Mouse (Mus musculus) hindbrain, embryonic 14.5 days (tissue): ENCODE measurements around the gene Krt17. TPM values are rescaled to one million over a fixed set of nuclear protein-coding genes. Genes with fewer than 3 reads are reported as not detected.
"Not testable (repeated sequence)": the region's sequence is repeated elsewhere in the genome, so short reads cannot be mapped to it uniquely, and the experiment has no call there.

Experiments
- ATAC-seq: fragments of 200-750 bp; cut with Nextera tagmentation; 2 replicates; pipeline ENCODE4 v1.8.0; 2017; ENCODE audit warnings: moderate number of reproducible peaks, mild to moderate bottlenecking, moderate TSS enrichment, moderate library complexity; ENCODE audit not compliant: low FRiP score
- DNase-seq: peaks from one replicate; pipeline ENCODE4 v3.0.0-alpha.2; 2015; ENCODE audit warnings: low spot score
- H3K27ac ChIP-seq: fragments of 300-500 bp; sonication (generic); 2 replicates; pipeline ENCODE4 v1.5.1; 2014; ENCODE audit warnings: mild to moderate bottlenecking, moderate library complexity
- H3K27me3 ChIP-seq: fragments of 300-500 bp; sonication (generic); 2 replicates; pipeline ENCODE4 v1.6.1; 2014; ENCODE audit warnings: mild to moderate bottlenecking, low read length, mixed read lengths; ENCODE audit not compliant: control insufficient read depth, insufficient read depth
- H3K36me3 ChIP-seq: fragments of 300-500 bp; sonication (generic); replicated peaks from 2 replicates; pipeline ENCODE4 v1.6.1; 2014; ENCODE audit not compliant: control insufficient read depth, insufficient read depth
- H3K4me1 ChIP-seq: fragments of 300-500 bp; sonication (generic); replicated peaks from 2 replicates; pipeline ENCODE4 v1.6.1; 2014; ENCODE audit warnings: antibody characterized with exemption, low read length, mixed read lengths; ENCODE audit not compliant: control insufficient read depth, insufficient read depth
- H3K4me2 ChIP-seq: fragments of 300-500 bp; sonication (generic); replicated peaks from 2 replicates; pipeline ENCODE4 v1.6.1; 2014; ENCODE audit warnings: mild to moderate bottlenecking, moderate library complexity
- H3K4me3 ChIP-seq: fragments of 300-500 bp; sonication (generic); replicated peaks from 2 replicates; pipeline ENCODE4 v1.5.1; 2014; ENCODE audit warnings: mild to moderate bottlenecking, low read length
- H3K9ac ChIP-seq: fragments of 300-500 bp; sonication (generic); 2 replicates; pipeline ENCODE4 v1.6.1; 2014
- H3K9me3 ChIP-seq: fragments of 300-500 bp; sonication (generic); 2 replicates; pipeline ENCODE4 v1.6.1; 2016; ENCODE audit warnings: low read length; ENCODE audit not compliant: control insufficient read depth
- WGBS: fragments of 180-500 bp; shearing (Covaris S2); extraction: QIAGEN DNeasy Blood & Tissue Kit; methylation state at CpG from one replicate; pipeline ENCODE4 v1.1.7; 2014; 5-methylcytosine and 5-hydroxymethylcytosine counted together
- polyA plus RNA-seq: library from polyadenylated mRNA; unstranded; fragments of >200 nt; fragmentation: Nextera tagmentation; extraction: Ambion mirVana; gene quantifications from 2 replicates; pipeline ENCODE4 v1.2.1, GENCODE M21; 2014

Krt17 gene
- polyA plus RNA-seq, 1 experiment from 2014 or later: 0.16 TPM

GRCm38 (mm10) chr11:100248852-100249465 is 11.9 kb downstream of the Krt17 start, which contains the start of gene Krt16:
Krt16 (minus strand) TSS chr11:100248902.
- Histone ChIP-seq H3K4me1 (no peaks in the 10 kb centered on the region), H3K27me3 (no peaks in the 10 kb centered on the region), H3K9ac (no peak within 1 kb of the TSS), H3K36me3 (no peaks in the 10 kb centered on the region), H3K4me2 (no peak within 1 kb of the TSS), H3K27ac (no peak within 1 kb of the TSS), H3K9me3 (no peaks in the 10 kb centered on the region), H3K4me3 (no peak within 1 kb of the TSS)
- DNase-seq (no peak), ATAC-seq (no peak)
- 81% methylated on average over 7 of the region's 7 CpGs for WGBS

- H3K9ac ChIP-seq, H3K4me2 ChIP-seq, H3K9me3 ChIP-seq, ATAC-seq, DNase-seq, H3K27me3 ChIP-seq, H3K4me3 ChIP-seq, H3K36me3 ChIP-seq, H3K27ac ChIP-seq, H3K4me1 ChIP-seq: not testable (repeated sequence)
- 70% methylated on average over 7 of the region's 7 CpGs for WGBS
These were observed 14.4 kb downstream of the Krt17 start for GRCm38 (mm10) chr11:100246471-100246870.

- not testable (repeated sequence) for H3K27ac ChIP-seq, H3K36me3 ChIP-seq, DNase-seq, H3K4me2 ChIP-seq, H3K4me1 ChIP-seq, H3K9ac ChIP-seq, H3K4me3 ChIP-seq, H3K27me3 ChIP-seq, ATAC-seq
- 94% methylated on average over 4 of the region's 4 CpGs for WGBS
- peaks cover 10% of the 10 kb centered on the region; the same call in 1 of the 2 replicates for H3K9me3 ChIP-seq
These were observed 20.6 kb downstream of the Krt17 start for GRCm38 (mm10) chr11:100240272-100240671.

- WGBS: 61% methylated on average over 8 of the region's 8 CpGs
- Histone ChIP-seq H3K27me3 (no peaks in the 10 kb centered on the region), H3K9ac (no peak overlapping the region), H3K36me3 (no peaks in the 10 kb centered on the region), H3K4me1 (no peaks in the 10 kb centered on the region), H3K4me2 (no peak overlapping the region), H3K9me3 (peaks cover 16% of the 10 kb centered on the region), H3K4me3 (no peak overlapping the region), H3K27ac (no peak overlapping the region)
- no peak for ATAC-seq
- no peak for DNase-seq
These were observed 39.1 kb downstream of the Krt17 start for GRCm38 (mm10) chr11:100221741-100222140.

- no peak overlapping the region for H3K9ac ChIP-seq
- H3K4me2 ChIP-seq: no peak overlapping the region
- peaks cover 3% of the 10 kb centered on the region; the same call in 1 of the 2 replicates for H3K9me3 ChIP-seq
- no peaks in the 10 kb centered on the region for H3K27me3 ChIP-seq
- H3K27ac ChIP-seq: no peak overlapping the region
- H3K4me3 ChIP-seq: no peak overlapping the region
- 86% methylated on average over 4 of the region's 4 CpGs for WGBS
- ATAC-seq (no peak), DNase-seq (no peak)
- no peaks in the 10 kb centered on the region for H3K4me1 ChIP-seq
- no peaks in the 10 kb centered on the region for H3K36me3 ChIP-seq
These were observed 41.5 kb downstream of the Krt17 start for GRCm38 (mm10) chr11:100219304-100219703.

- no peak overlapping the region for H3K4me2 ChIP-seq
- DNase-seq (no peak), ATAC-seq (no peak)
- no peak overlapping the region for H3K27ac ChIP-seq
- no peaks in the 10 kb centered on the region for H3K9me3 ChIP-seq
- no peak overlapping the region for H3K4me3 ChIP-seq
- H3K9ac ChIP-seq: no peak overlapping the region
- no peaks in the 10 kb centered on the region for H3K36me3 ChIP-seq
- H3K27me3 ChIP-seq: no peaks in the 10 kb centered on the region
- 69% methylated on average over 6 of the region's 6 CpGs for WGBS
- H3K4me1 ChIP-seq: no peaks in the 10 kb centered on the region
These were observed 52.3 kb downstream of the Krt17 start for GRCm38 (mm10) chr11:100208542-100208941.

- no peaks in the 10 kb centered on the region for H3K27me3 ChIP-seq
- H3K27ac ChIP-seq: no peak within 1 kb of the TSS
- no peak within 1 kb of the TSS for H3K4me2 ChIP-seq
- H3K9me3 ChIP-seq: no peaks in the 10 kb centered on the region
- ATAC-seq (no peak), DNase-seq (no peak)
- no peak within 1 kb of the TSS for H3K4me3 ChIP-seq
- WGBS: 90% methylated on average over 8 of the region's 8 CpGs
- no peak within 1 kb of the TSS for H3K9ac ChIP-seq
- no peaks in the 10 kb centered on the region for H3K36me3 ChIP-seq
- no peaks in the 10 kb centered on the region for H3K4me1 ChIP-seq
These were observed 53.3 kb downstream of the Krt17 start, which contains the start of gene Krt14 for GRCm38 (mm10) chr11:100207498-100207897. Krt14 (minus strand) TSS chr11:100207548.

Other genes starting within 250 kb of the Krt17 start
- not detected in 2 replicates for gene Krt33a, start 244.8 kb downstream of the Krt17 start, polyA plus RNA-seq
- 0.13 TPM in 1 of 2 replicates, not detected in the other for gene Krt33b, start 231.2 kb downstream of the Krt17 start, polyA plus RNA-seq
- gene Krt34, start 219.5 kb downstream of the Krt17 start, polyA plus RNA-seq: not detected in 2 replicates
- gene Krt31, start 210.5 kb downstream of the Krt17 start, polyA plus RNA-seq: not detected in 2 replicates
- gene Krt32, start 172.8 kb downstream of the Krt17 start, polyA plus RNA-seq: not detected in 2 replicates
- not detected in 2 replicates for gene Krt35, start 164.8 kb downstream of the Krt17 start, polyA plus RNA-seq
- gene Krt36, start 155.4 kb downstream of the Krt17 start, polyA plus RNA-seq: not detected in 2 replicates
- not detected in 2 replicates for gene Krt13, start 139.5 kb downstream of the Krt17 start, polyA plus RNA-seq
- 0.15 and 0.16 TPM in 2 replicates for gene Krt15, start 125.1 kb downstream of the Krt17 start, polyA plus RNA-seq
- 0.87 and 0.90 TPM in 2 replicates for gene Krt19, start 112.4 kb downstream of the Krt17 start, polyA plus RNA-seq
- not detected in 2 replicates for gene Krt9, start 67.8 kb downstream of the Krt17 start, polyA plus RNA-seq
- 0.23 TPM in 1 of 2 replicates, not detected in the other for gene Krt14, start 53.5 kb downstream of the Krt17 start, polyA plus RNA-seq
- gene Krt16, start 12.1 kb downstream of the Krt17 start, polyA plus RNA-seq: not detected in 2 replicates
- not detected in 2 replicates for gene Krt42, start 8.8 kb upstream of the Krt17 start, polyA plus RNA-seq
- gene Eif1, start 58.9 kb upstream of the Krt17 start, polyA plus RNA-seq: 1,239 and 1,372 TPM in 2 replicates
- 0.50 TPM in 1 of 2 replicates, not detected in the other for gene Gast, start 73.4 kb upstream of the Krt17 start, polyA plus RNA-seq
- gene Hap1, start 95.1 kb upstream of the Krt17 start, polyA plus RNA-seq: 105 and 137 TPM in 2 replicates
- 59.6 and 60.2 TPM in 2 replicates for gene Jup, start 136.7 kb upstream of the Krt17 start, polyA plus RNA-seq
- 19.1 and 20.4 TPM in 2 replicates for gene P3h4, start 153.8 kb upstream of the Krt17 start, polyA plus RNA-seq
- 22.7 and 24.7 TPM in 2 replicates for gene Fkbp10, start 154.7 kb upstream of the Krt17 start, polyA plus RNA-seq
- gene Nt5c3b, start 180.8 kb upstream of the Krt17 start, polyA plus RNA-seq: 98.5 and 101 TPM in 2 replicates
- 0.52 and 0.74 TPM in 2 replicates for gene Klhl10, start 180.9 kb upstream of the Krt17 start, polyA plus RNA-seq
- gene Klhl11, start 211.7 kb upstream of the Krt17 start, polyA plus RNA-seq: 15.6 and 17.7 TPM in 2 replicates